Mouse (Mus musculus) C2C12 (cell line): ENCODE measurements around the gene Pigk.

Experiments
- CTCF ChIP-seq: IDR thresholded peaks from one replicate; pipeline ENCODE4 v1.5.1; 2011; ENCODE audit not compliant: control insufficient read depth, insufficient read depth, insufficient read length
- FOSL1 ChIP-seq: IDR thresholded peaks from one replicate; pipeline ENCODE4 v1.8.0; 2011; ENCODE audit warnings: mild to moderate bottlenecking, low read length; ENCODE audit not compliant: poor library complexity, insufficient read depth, severe bottlenecking
- MAX ChIP-seq: IDR thresholded peaks from one replicate; pipeline ENCODE4 v1.6.1; 2011; ENCODE audit warnings: mild to moderate bottlenecking, control low read depth
- MYOD1 ChIP-seq: IDR thresholded peaks from one replicate; pipeline ENCODE4 v1.6.1; 2011; ENCODE audit warnings: low read depth; ENCODE audit not compliant: control insufficient read depth, insufficient read length
- USF1 ChIP-seq: IDR thresholded peaks from one replicate; pipeline ENCODE4 v1.6.1; 2011; ENCODE audit warnings: low read depth, mild to moderate bottlenecking, control low read depth, moderate library complexity

DNA sequence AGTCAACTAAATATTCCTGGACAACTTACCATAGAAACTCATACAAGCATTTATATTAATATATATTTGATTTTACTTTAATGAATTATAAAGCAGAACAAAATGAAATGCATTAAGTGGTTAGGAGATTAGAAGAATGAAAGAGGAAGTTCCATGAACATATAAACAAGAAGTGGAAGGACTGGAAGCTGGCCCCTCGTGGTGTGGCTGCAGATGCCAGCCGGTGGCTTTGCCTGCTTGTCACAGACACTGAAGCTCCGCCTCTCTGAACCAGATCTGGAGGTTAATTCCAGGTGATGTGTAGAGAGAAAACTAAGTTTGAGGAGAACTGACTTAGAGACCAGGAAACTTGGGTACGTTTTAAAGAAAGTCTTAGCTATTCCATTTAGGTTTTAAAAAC lies 181.0 kb downstream of the Pigk start:
- TF ChIP-seq CTCF = no peak
- TF ChIP-seq MYOD1 = no peak
- no peak for TF ChIP-seq MAX
- no peak for TF ChIP-seq USF1
- no peak for TF ChIP-seq FOSL1
